Mouse (Mus musculus) ES-E14 (cell line): ENCODE results near the gene Atp1b3. TPM values are rescaled to one million over a fixed set of nuclear protein-coding genes. Genes with fewer than 3 reads are reported as not detected.
A peak's percentile ranks its signal among the peaks of the same experiment; 100 is the strongest.
"Not testable (repeated sequence)": the region's sequence is repeated elsewhere in the genome, so short reads cannot be mapped to it uniquely, and the experiment has no call there.

Experiments
- DNase-seq: peaks from one replicate; pipeline ENCODE4 v3.0.0-alpha.2; 2013; ENCODE audit warnings: low read depth, low spot score
- H3K27ac ChIP-seq: 2 replicates; pipeline ENCODE4 v1.5.1; 2012; ENCODE audit warnings: low read depth, mild to moderate bottlenecking, low read length, moderate library complexity, mixed read lengths; ENCODE audit not compliant: poor library complexity, insufficient read depth, severe bottlenecking
- H3K36me3 ChIP-seq: 2 replicates; pipeline ENCODE4 v1.6.1; 2012; ENCODE audit warnings: mild to moderate bottlenecking, low read length, moderate library complexity, mixed read lengths; ENCODE audit not compliant: control insufficient read depth, poor library complexity, insufficient read depth, severe bottlenecking
- H3K4me1 ChIP-seq, 2 experiments: fragments of 150-350 bp in 1 of 2; sonication (generic) in 1 of 2; 2 replicates each; pipeline ENCODE4 v1.6.1; 2012; ENCODE audit warnings: low read length in 2 of 2, mild to moderate bottlenecking in 1 of 2, mixed read lengths in 1 of 2; ENCODE audit not compliant: control insufficient read depth in 2 of 2, insufficient read depth in 2 of 2, poor library complexity in 1 of 2
- H3K4me3 ChIP-seq, 2 experiments: fragments of 150-350 bp in 1 of 2; sonication (generic) in 1 of 2; 2 replicates each; pipeline ENCODE4 v1.5.1; 2012; ENCODE audit warnings: low read length in 2 of 2, low read depth in 1 of 2, mild to moderate bottlenecking in 1 of 2, mixed read lengths in 1 of 2; ENCODE audit not compliant: insufficient read depth in 1 of 2, poor library complexity in 1 of 2, severe bottlenecking in 1 of 2
- H3K9ac ChIP-seq: 2 replicates; pipeline ENCODE4 v1.6.1; 2012; ENCODE audit warnings: low read depth, mild to moderate bottlenecking, low read length, mixed read lengths; ENCODE audit not compliant: poor library complexity, insufficient read depth, severe bottlenecking
- H3K9me3 ChIP-seq: fragments of 150-350 bp; sonication (generic); 2 replicates; pipeline ENCODE4 v1.6.1; 2012; ENCODE audit warnings: low read depth, mild to moderate bottlenecking, low read length; ENCODE audit not compliant: control insufficient read depth, insufficient read depth
- CHD2 ChIP-seq: IDR thresholded peaks from 2 replicates; pipeline ENCODE4 v1.6.1; 2014; ENCODE audit warnings: mild to moderate bottlenecking, low read depth, low read length, inconsistent platforms
- HCFC1 ChIP-seq: IDR thresholded peaks from 2 replicates; pipeline ENCODE4 v1.6.1; 2012; ENCODE audit warnings: low read length, inconsistent platforms, borderline replicate concordance; ENCODE audit not compliant: insufficient read depth
- MAFK ChIP-seq: IDR thresholded peaks from 2 replicates; pipeline ENCODE4 v1.6.1; 2014; ENCODE audit warnings: mild to moderate bottlenecking, low read depth, low read length, inconsistent platforms; ENCODE audit not compliant: insufficient read depth
- ZC3H11A ChIP-seq: IDR thresholded peaks from 2 replicates; pipeline ENCODE4 v1.6.1; 2012; ENCODE audit warnings: low read depth, mild to moderate bottlenecking, inconsistent platforms, low read length, borderline replicate concordance
- ZNF384 ChIP-seq: IDR thresholded peaks from 2 replicates; pipeline ENCODE4 v1.6.1; 2012; ENCODE audit warnings: low read depth, low read length, inconsistent platforms
- in situ Hi-C, 2 experiments: fragments of 600-800 bp; cut with MboI; formaldehyde crosslinking; loops; one replicate each; pipeline ENCODE4 v1.15.1; 2025; ENCODE audit warnings: low sequenced_read_pairs in 2 of 2, inconsistent platforms in 1 of 2; ENCODE audit not compliant: unreplicated experiment in 2 of 2
- total RNA-seq: library from RNA; depleted of rRNA; stranded (reverse); fragments of 300-350 nt; gene quantifications from 2 replicates; pipeline ENCODE4 v1.2.3, GENCODE M21; 2012

Gene Atp1b3
- total RNA-seq, 1 experiment = 132 TPM

GRCm38 (mm10) chr9:96353799-96354198 is 10.4 kb downstream of the Atp1b3 start:
- Histone ChIP-seq H3K4me1 (peaks cover 8 to 13% of the 10 kb centered on the region in 2 experiments), H3K9me3 (no peaks in the 10 kb centered on the region), H3K9ac (peak overlapping the region; percentile 35; the same call in 1 of the 2 replicates), H3K27ac (peak overlapping the region; percentile 2; the same call in 1 of the 2 replicates), H3K4me3 (peak overlapping the region in 1 of 2 experiments; percentile 4; a peak in 1 of 4 replicates), H3K36me3 (peaks cover 4% of the 10 kb centered on the region; the same call in 1 of the 2 replicates)
- no peak for DNase-seq
- no peak for TF ChIP-seq MAFK
- no peak for TF ChIP-seq CHD2
- no peak for TF ChIP-seq ZC3H11A
- TF ChIP-seq HCFC1 = no peak
- no peak for TF ChIP-seq ZNF384
- in situ Hi-C loops = no loop called here

- no peak overlapping the region for H3K4me3 ChIP-seq
- no peak for DNase-seq
- peaks cover 11 to 15% of the 10 kb centered on the region in 2 experiments for H3K4me1 ChIP-seq
- no peak overlapping the region for H3K27ac ChIP-seq
- no peak overlapping the region for H3K9ac ChIP-seq
- peaks cover 4% of the 10 kb centered on the region; the same call in 1 of the 2 replicates for H3K36me3 ChIP-seq
- no peaks in the 10 kb centered on the region for H3K9me3 ChIP-seq
- TF ChIP-seq ZC3H11A (no peak), ZNF384 (no peak), MAFK (no peak), HCFC1 (no peak), CHD2 (no peak)
- in situ Hi-C loops = no loop called here
Observed at GRCm38 (mm10) chr9:96353121-96353769, 11.0 kb downstream of the Atp1b3 start.

GRCm38 (mm10) chr9:96351771-96352170 is 12.5 kb downstream of the Atp1b3 start:
- H3K36me3 ChIP-seq, in situ Hi-C loops, H3K9me3 ChIP-seq, H3K9ac ChIP-seq, H3K27ac ChIP-seq, H3K4me3 ChIP-seq, DNase-seq: not testable (repeated sequence)
- peaks cover 13 to 15% of the 10 kb centered on the region in 2 experiments for H3K4me1 ChIP-seq

- no peak for TF ChIP-seq ZNF384
- no peak for TF ChIP-seq MAFK
- TF ChIP-seq ZC3H11A = no peak
- no peak for TF ChIP-seq HCFC1
- TF ChIP-seq CHD2 = no peak
- Histone ChIP-seq H3K36me3 (no peaks in the 10 kb centered on the region; the same call in 1 of the 2 replicates), H3K9me3 (no peaks in the 10 kb centered on the region), H3K9ac (no peak overlapping the region), H3K4me3 (no peak overlapping the region), H3K4me1 (peaks cover 13 to 17% of the 10 kb centered on the region in 2 experiments), H3K27ac (no peak overlapping the region; the same call in 1 of the 2 replicates)
- no peak for DNase-seq
- in situ Hi-C loops = no loop called here
Observed at GRCm38 (mm10) chr9:96350476-96350875, 13.8 kb downstream of the Atp1b3 start.

- Histone ChIP-seq H3K4me3 (no peak overlapping the region), H3K9me3 (no peaks in the 10 kb centered on the region), H3K27ac (no peak overlapping the region; the same call in 1 of the 2 replicates), H3K9ac (no peak overlapping the region), H3K4me1 (peaks cover 13 to 17% of the 10 kb centered on the region in 2 experiments), H3K36me3 (no peaks in the 10 kb centered on the region; the same call in 1 of the 2 replicates)
- DNase-seq = peak; percentile 56
- in situ Hi-C loops = no loop called here
- TF ChIP-seq ZC3H11A (0 out of 2 replicates have a peak, but pooled peaks have one; percentile 26), HCFC1 (no peak)
Observed at GRCm38 (mm10) chr9:96350010-96350409, 14.2 kb downstream of the Atp1b3 start.
